Mouse (Mus musculus): Measurements from ENCODE around the gene Dlg4. TPM values are rescaled to one million over a fixed set of nuclear protein-coding genes. Genes with fewer than 3 reads are reported as not detected.
A peak's percentile ranks its signal among the peaks of the same experiment; 100 is the strongest.

Gene Dlg4
- total and polyA plus RNA-seq, 2 experiments from 2014 or later: 18.1 to 269 TPM

GRCm38 (mm10) chr11:70023481-70024150 lies 6.9 kb downstream of the Dlg4 start:
- no peaks in the 10 kb centered on the region for H3K27me3 ChIP-seq (ENCODE audit: insufficient read depth, low read length)
- no peak for ATAC-seq (ENCODE audit: low FRiP score)
- H3K4me1 ChIP-seq (ENCODE audit: insufficient read depth, low read length): peaks cover 37% of the 10 kb centered on the region
- DNase-seq (ENCODE audit: low spot score): peak; percentile 64
- peak overlapping the region; percentile 68 for H3K4me2 ChIP-seq (ENCODE audit: low read depth, low read length, poor library complexity, severe bottlenecking)
- no peaks in the 10 kb centered on the region for H3K9me3 ChIP-seq (ENCODE audit: low read length)
- WGBS: 5% methylated on average over 22 of the region's 29 CpGs
- no peak for TF ChIP-seq CTCF (IDR thresholded peaks at IDR 0.05)
- H3K27ac ChIP-seq (ENCODE audit: low read depth, low read length): no peak overlapping the region
- H3K9ac ChIP-seq (replicated peaks; ENCODE audit: low read length, poor library complexity, severe bottlenecking): peak overlapping the region; percentile 58
- no peaks in the 10 kb centered on the region for H3K36me3 ChIP-seq (ENCODE audit: insufficient read depth, low read length)
- peak overlapping the region; percentile 35 for H3K4me3 ChIP-seq (ENCODE audit: low read depth, low read length)

- H3K9ac ChIP-seq (replicated peaks; ENCODE audit: low read length, poor library complexity, severe bottlenecking): peak overlapping the region; percentile 58
- ATAC-seq (ENCODE audit: low FRiP score) (no peak), DNase-seq (ENCODE audit: low spot score) (no peak)
- H3K4me3 ChIP-seq (ENCODE audit: low read depth, low read length): peak overlapping the region; percentile 35
- H3K4me1 ChIP-seq (ENCODE audit: insufficient read depth, low read length): peaks cover 40% of the 10 kb centered on the region
- no peaks in the 10 kb centered on the region for H3K36me3 ChIP-seq (ENCODE audit: insufficient read depth, low read length)
- H3K9me3 ChIP-seq (ENCODE audit: low read length): no peaks in the 10 kb centered on the region
- H3K27me3 ChIP-seq (ENCODE audit: insufficient read depth, low read length): no peaks in the 10 kb centered on the region
- no peak for TF ChIP-seq CTCF (IDR thresholded peaks at IDR 0.05)
- 11% methylated on average over 6 of the region's 6 CpGs for WGBS
- peak overlapping the region; percentile 26 for H3K27ac ChIP-seq (ENCODE audit: low read depth, low read length)
- H3K4me2 ChIP-seq (ENCODE audit: low read depth, low read length, poor library complexity, severe bottlenecking): peak overlapping the region; percentile 68
Measured at GRCm38 (mm10) chr11:70024151-70024514, 7.4 kb downstream of the Dlg4 start.

GRCm38 (mm10) chr11:70026689-70027088 lies 9.9 kb downstream of the Dlg4 start:
- ATAC-seq (ENCODE audit: low FRiP score): no peak
- 5% methylated on average over 19 of the region's 19 CpGs for WGBS
- Histone ChIP-seq H3K36me3 (ENCODE audit: insufficient read depth, low read length) (peaks cover 8% of the 10 kb centered on the region), H3K9me3 (ENCODE audit: low read length) (no peaks in the 10 kb centered on the region), H3K27me3 (ENCODE audit: insufficient read depth, low read length) (no peaks in the 10 kb centered on the region), H3K4me2 (ENCODE audit: low read depth, low read length, poor library complexity, severe bottlenecking) (peak overlapping the region; percentile 58), H3K4me1 (ENCODE audit: insufficient read depth, low read length) (peaks cover 48% of the 10 kb centered on the region), H3K4me3 (ENCODE audit: low read depth, low read length) (peak overlapping the region; percentile 20), H3K27ac (ENCODE audit: low read depth, low read length) (peak overlapping the region; percentile 90), H3K9ac (replicated peaks; ENCODE audit: low read length, poor library complexity, severe bottlenecking) (peak overlapping the region; percentile 54)
- DNase-seq (ENCODE audit: low spot score): peak; percentile 60
- no peak for TF ChIP-seq CTCF (IDR thresholded peaks at IDR 0.05)

- Histone ChIP-seq H3K9me3 (ENCODE audit: low read length) (no peaks in the 10 kb centered on the region), H3K4me1 (ENCODE audit: insufficient read depth, low read length) (peaks cover 47% of the 10 kb centered on the region), H3K9ac (replicated peaks; ENCODE audit: low read length, poor library complexity, severe bottlenecking) (peak overlapping the region; percentile 54), H3K4me2 (ENCODE audit: low read depth, low read length, poor library complexity, severe bottlenecking) (peak overlapping the region; percentile 58), H3K4me3 (ENCODE audit: low read depth, low read length) (no peak overlapping the region), H3K27me3 (ENCODE audit: insufficient read depth, low read length) (no peaks in the 10 kb centered on the region), H3K27ac (ENCODE audit: low read depth, low read length) (peak overlapping the region; percentile 90), H3K36me3 (ENCODE audit: insufficient read depth, low read length) (peaks cover 15% of the 10 kb centered on the region)
- ATAC-seq (ENCODE audit: low FRiP score) (no peak), DNase-seq (ENCODE audit: low spot score) (no peak)
- WGBS: 29% methylated on average over 9 of the region's 9 CpGs
- no peak for TF ChIP-seq CTCF (IDR thresholded peaks at IDR 0.05)
Measured at GRCm38 (mm10) chr11:70027397-70027796, 10.7 kb downstream of the Dlg4 start.

GRCm38 (mm10) chr11:70028401-70029129 lies 11.8 kb downstream of the Dlg4 start:
- H3K4me2 ChIP-seq (ENCODE audit: low read depth, low read length, poor library complexity, severe bottlenecking): peak overlapping the region; percentile 58
- no peak for TF ChIP-seq CTCF (IDR thresholded peaks at IDR 0.05)
- DNase-seq (ENCODE audit: low spot score): no peak
- WGBS: 16% methylated on average over 12 of the region's 12 CpGs
- peaks cover 42% of the 10 kb centered on the region for H3K4me1 ChIP-seq (ENCODE audit: insufficient read depth, low read length)
- H3K9me3 ChIP-seq (ENCODE audit: low read length): no peaks in the 10 kb centered on the region
- peak overlapping the region; percentile 90 for H3K27ac ChIP-seq (ENCODE audit: low read depth, low read length)
- H3K9ac ChIP-seq (replicated peaks; ENCODE audit: low read length, poor library complexity, severe bottlenecking): peak overlapping the region; percentile 54
- ATAC-seq (ENCODE audit: low FRiP score): no peak; the same call in 1 of the 2 replicates
- H3K27me3 ChIP-seq (ENCODE audit: insufficient read depth, low read length): no peaks in the 10 kb centered on the region
- peak overlapping the region; percentile 30 for H3K4me3 ChIP-seq (ENCODE audit: low read depth, low read length)
- peaks cover 27% of the 10 kb centered on the region for H3K36me3 ChIP-seq (ENCODE audit: insufficient read depth, low read length)

Measured in midbrain, postnatal 0 days (tissue).